Mouse (Mus musculus) embryonic facial prominence, embryonic 13.5 days (tissue): ENCODE results near the gene Rdh8. TPM values are rescaled to one million over a fixed set of nuclear protein-coding genes. Genes with fewer than 3 reads are reported as not detected.
A peak's percentile ranks its signal among the peaks of the same experiment; 100 is the strongest.

Experiments
- ATAC-seq: fragments of 200-750 bp; cut with Nextera tagmentation; 2 replicates; pipeline ENCODE4 v1.8.0; 2017; ENCODE audit warnings: low read depth; ENCODE audit not compliant: insufficient number of reproducible peaks, insufficient read depth, low FRiP score, low TSS enrichment
- H3K27ac ChIP-seq: fragments of 300-500 bp; sonication (generic); 2 replicates; pipeline ENCODE4 v1.5.1; 2015; ENCODE audit warnings: moderate library complexity, mild to moderate bottlenecking, inconsistent platforms
- H3K27me3 ChIP-seq: fragments of 300-500 bp; sonication (generic); 2 replicates; pipeline ENCODE4 v1.6.1; 2015; ENCODE audit warnings: mild to moderate bottlenecking, inconsistent platforms
- H3K36me3 ChIP-seq: fragments of 300-500 bp; sonication (generic); 2 replicates; pipeline ENCODE4 v1.6.1; 2015; ENCODE audit warnings: mild to moderate bottlenecking, inconsistent platforms
- H3K4me1 ChIP-seq: fragments of 300-500 bp; sonication (generic); 2 replicates; pipeline ENCODE4 v1.6.1; 2015; ENCODE audit warnings: inconsistent platforms
- H3K4me2 ChIP-seq: fragments of 300-500 bp; sonication (generic); 2 replicates; pipeline ENCODE4 v1.6.1; 2015; ENCODE audit warnings: moderate library complexity, mild to moderate bottlenecking, inconsistent platforms
- H3K4me3 ChIP-seq: fragments of 300-500 bp; sonication (generic); 2 replicates; pipeline ENCODE4 v1.5.1; 2015; ENCODE audit warnings: mild to moderate bottlenecking, inconsistent platforms
- H3K9ac ChIP-seq: fragments of 300-500 bp; sonication (generic); 2 replicates; pipeline ENCODE4 v1.6.1; 2015; ENCODE audit warnings: mild to moderate bottlenecking, inconsistent platforms
- H3K9me3 ChIP-seq: fragments of 300-500 bp; sonication (generic); 2 replicates; pipeline ENCODE4 v1.6.1; 2016; ENCODE audit warnings: inconsistent platforms
- whole genome bisulfite sequencing: fragments of 180-500 bp; shearing (Covaris S2); methylation state at CpG from one replicate; pipeline ENCODE4 v1.1.7; 2015; ENCODE audit warnings: mixed read lengths; 5-methylcytosine and 5-hydroxymethylcytosine counted together
- polyA plus RNA-seq: library from polyadenylated mRNA; unstranded; fragments of >200 nt; fragmentation: Nextera tagmentation; extraction: Ambion mirVana; gene quantifications from 2 replicates; pipeline ENCODE4 v1.2.1, GENCODE M21; 2015

Rdh8 gene
- polyA plus RNA-seq, 1 experiment from 2014 or later: not detected

- ATAC-seq: no peak
- Histone ChIP-seq H3K4me2 (no peak overlapping the region), H3K4me1 (peaks cover 9% of the 10 kb centered on the region), H3K27me3 (peaks cover 50% of the 10 kb centered on the region), H3K4me3 (no peak overlapping the region), H3K9me3 (no peaks in the 10 kb centered on the region), H3K27ac (no peak overlapping the region), H3K9ac (no peak overlapping the region), H3K36me3 (no peaks in the 10 kb centered on the region)
- 71% methylated on average over 12 of the region's 12 CpGs for WGBS
These were observed 52.2 kb downstream of the Rdh8 start for GRCm38 (mm10) chr9:20870211-20871173.

- 84% methylated on average over 10 of the region's 10 CpGs for WGBS
- Histone ChIP-seq H3K36me3 (no peaks in the 10 kb centered on the region), H3K4me1 (peaks cover 16% of the 10 kb centered on the region), H3K27ac (no peak overlapping the region), H3K9ac (no peak overlapping the region), H3K4me2 (no peak overlapping the region), H3K27me3 (peaks cover 37% of the 10 kb centered on the region), H3K4me3 (no peak overlapping the region), H3K9me3 (no peaks in the 10 kb centered on the region)
- no peak for ATAC-seq
These were observed 54.7 kb downstream of the Rdh8 start for GRCm38 (mm10) chr9:20872991-20873390.

GRCm38 (mm10) chr9:20873521-20873920, 55.2 kb downstream of the Rdh8 start:
- WGBS: 85% methylated on average over 12 of the region's 12 CpGs
- Histone ChIP-seq H3K4me2 (no peak overlapping the region), H3K4me3 (no peak overlapping the region), H3K27me3 (peaks cover 31% of the 10 kb centered on the region), H3K9ac (no peak overlapping the region), H3K4me1 (peaks cover 14% of the 10 kb centered on the region), H3K9me3 (no peaks in the 10 kb centered on the region), H3K27ac (no peak overlapping the region), H3K36me3 (no peaks in the 10 kb centered on the region)
- ATAC-seq: no peak

GRCm38 (mm10) chr9:20875021-20875790, 56.9 kb downstream of the Rdh8 start:
- Histone ChIP-seq H3K9ac (peak overlapping the region; percentile 21; the same call in 1 of the 2 replicates), H3K4me2 (no peak overlapping the region), H3K9me3 (no peaks in the 10 kb centered on the region), H3K4me1 (peaks cover 7% of the 10 kb centered on the region), H3K27ac (no peak overlapping the region), H3K36me3 (no peaks in the 10 kb centered on the region), H3K27me3 (peaks cover 15% of the 10 kb centered on the region), H3K4me3 (no peak overlapping the region)
- ATAC-seq: no peak
- 68% methylated on average over 23 of the region's 23 CpGs for WGBS

Other genes with a start within 250 kb of the Rdh8 start
- 27.1 and 31.2 TPM in 2 replicates for gene Zfp846, start 237.2 kb upstream of the Rdh8 start, polyA plus RNA-seq
- 394 and 448 TPM in 2 replicates for gene Ubl5, start 175.6 kb upstream of the Rdh8 start, polyA plus RNA-seq
- 15.5 and 17.7 TPM in 2 replicates for gene Fbxl12, start 173.7 kb upstream of the Rdh8 start, polyA plus RNA-seq
- 48.3 and 52.3 TPM in 2 replicates for gene Pin1, start 166.4 kb upstream of the Rdh8 start, polyA plus RNA-seq
- gene Olfm2, start 72.2 kb upstream of the Rdh8 start, polyA plus RNA-seq: 15.9 and 16.3 TPM in 2 replicates
- 0.72 and 0.80 TPM in 2 replicates for gene Col5a3, start 3.4 kb upstream of the Rdh8 start, polyA plus RNA-seq
- 7.5 and 9.1 TPM in 2 replicates for gene A230050P20Rik, start 50.1 kb downstream of the Rdh8 start, polyA plus RNA-seq
- gene Angptl6, start 61.2 kb downstream of the Rdh8 start, polyA plus RNA-seq: 3.6 and 5.4 TPM in 2 replicates
- gene Ppan, start 69.7 kb downstream of the Rdh8 start, polyA plus RNA-seq: 86.2 and 87.6 TPM in 2 replicates
- 292 and 343 TPM in 2 replicates for gene Eif3g, start 80.1 kb downstream of the Rdh8 start, polyA plus RNA-seq
- gene Dnmt1, start 141.4 kb downstream of the Rdh8 start, polyA plus RNA-seq: 102 and 109 TPM in 2 replicates
- gene S1pr2, start 158.3 kb downstream of the Rdh8 start, polyA plus RNA-seq: 67.8 and 71.5 TPM in 2 replicates
- gene Mrpl4, start 184.2 kb downstream of the Rdh8 start, polyA plus RNA-seq: 142 TPM in 2 replicates
- 13.4 and 15.4 TPM in 2 replicates for gene Icam1, start 197.5 kb downstream of the Rdh8 start, polyA plus RNA-seq
- gene Icam4, start 210.9 kb downstream of the Rdh8 start, polyA plus RNA-seq: 0.27 and 2.6 TPM in 2 replicates
- gene Icam5, start 213.6 kb downstream of the Rdh8 start, polyA plus RNA-seq: 0.13 and 0.21 TPM in 2 replicates
- 1.3 TPM in 1 of 2 replicates, not detected in the other for gene Zglp1, start 248.6 kb downstream of the Rdh8 start, polyA plus RNA-seq